Mouse (Mus musculus) midbrain, embryonic 15.5 days (tissue): ENCODE results near the gene Frmd4a. TPM values are rescaled to one million over a fixed set of nuclear protein-coding genes. Genes with fewer than 3 reads are reported as not detected.

Source experiments
- ATAC-seq: fragments of 200-750 bp; cut with Nextera tagmentation; replicated peaks from 2 replicates; pipeline ENCODE4 v1.8.0; 2017; ENCODE audit warnings: moderate TSS enrichment
- H3K27ac ChIP-seq: fragments of 300-500 bp; sonication (generic); 2 replicates; pipeline ENCODE4 v1.5.1; 2015; ENCODE audit warnings: mild to moderate bottlenecking, inconsistent platforms
- H3K27me3 ChIP-seq: fragments of 300-500 bp; sonication (generic); replicated peaks from 2 replicates; pipeline ENCODE4 v1.6.1; 2015; ENCODE audit warnings: inconsistent platforms
- H3K36me3 ChIP-seq: fragments of 300-500 bp; sonication (generic); replicated peaks from 2 replicates; pipeline ENCODE4 v1.6.1; 2015; ENCODE audit warnings: inconsistent platforms
- H3K4me1 ChIP-seq: fragments of 300-500 bp; sonication (generic); 2 replicates; pipeline ENCODE4 v1.6.1; 2015; ENCODE audit warnings: inconsistent platforms
- H3K4me2 ChIP-seq: fragments of 300-500 bp; sonication (generic); 2 replicates; pipeline ENCODE4 v1.6.1; 2015; ENCODE audit warnings: inconsistent platforms, mild to moderate bottlenecking, moderate library complexity
- H3K4me3 ChIP-seq: fragments of 300-500 bp; sonication (generic); 2 replicates; pipeline ENCODE4 v1.5.1; 2015; ENCODE audit warnings: mild to moderate bottlenecking, inconsistent platforms
- H3K9ac ChIP-seq: fragments of 300-500 bp; sonication (generic); 2 replicates; pipeline ENCODE4 v1.6.1; 2015; ENCODE audit warnings: mild to moderate bottlenecking, inconsistent platforms
- H3K9me3 ChIP-seq: fragments of 300-500 bp; sonication (generic); 2 replicates; pipeline ENCODE4 v1.6.1; 2016; ENCODE audit warnings: inconsistent platforms
- WGBS: fragments of 180-500 bp; shearing (Covaris S2); methylation state at CpG from one replicate; pipeline ENCODE4 v1.1.7; 2015; ENCODE audit warnings: mixed read lengths; 5-methylcytosine and 5-hydroxymethylcytosine counted together
- polyA plus RNA-seq: library from polyadenylated mRNA; unstranded; fragments of >200 nt; fragmentation: Nextera tagmentation; extraction: Ambion mirVana; gene quantifications from 2 replicates; pipeline ENCODE4 v1.2.1, GENCODE M21; 2015

Gene Frmd4a
- polyA plus RNA-seq, 1 experiment from 2014 or later = 62.7 TPM

DNA sequence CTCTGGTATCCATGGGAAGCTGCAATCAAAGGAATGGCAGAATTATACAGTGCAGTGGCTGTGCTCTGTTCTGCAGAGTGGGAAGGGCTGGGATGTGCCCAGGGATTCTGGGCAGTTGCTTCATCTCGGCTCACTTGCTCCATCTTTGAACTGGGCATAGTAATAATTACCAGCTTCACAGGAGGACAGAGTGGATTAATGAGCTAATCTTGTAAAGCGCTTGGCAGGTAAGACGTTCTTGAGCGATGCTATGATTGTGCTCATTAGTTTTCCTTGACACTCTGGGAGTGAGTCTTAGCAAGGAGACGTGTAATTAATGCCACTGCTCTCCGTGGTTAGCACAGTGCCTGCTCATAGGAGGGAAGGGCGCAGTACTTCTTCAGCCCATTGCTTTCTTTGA lies 54.3 kb downstream of the Frmd4a start:
- Histone ChIP-seq H3K27me3 (no peaks in the 10 kb centered on the region), H3K4me3 (no peak overlapping the region), H3K9me3 (no peaks in the 10 kb centered on the region), H3K27ac (peak overlapping the region; percentile 56), H3K4me2 (no peak overlapping the region), H3K4me1 (peaks cover 11% of the 10 kb centered on the region), H3K36me3 (no peaks in the 10 kb centered on the region), H3K9ac (no peak overlapping the region)
- 47% methylated on average over 7 of the region's 7 CpGs for WGBS
- ATAC-seq = peak; percentile 90

DNA sequence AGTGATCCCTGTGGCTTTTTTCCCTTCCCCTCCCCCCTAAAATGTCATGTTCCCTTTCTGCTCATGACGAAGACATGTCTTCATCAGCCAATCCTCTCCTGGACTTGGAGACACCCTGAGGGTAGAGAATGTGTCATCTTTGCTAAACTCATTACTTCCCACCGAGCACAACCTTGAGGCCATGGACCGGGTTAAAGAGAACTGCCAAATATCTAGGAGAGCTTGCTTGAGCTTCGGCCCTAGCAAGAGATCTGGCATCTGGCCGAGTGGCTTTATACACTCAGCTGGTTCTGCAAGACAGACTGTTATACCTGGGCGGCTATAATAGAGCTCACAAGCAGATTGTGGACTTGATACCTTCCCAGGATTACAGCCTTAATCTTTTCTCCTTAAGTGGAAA lies 66.4 kb downstream of the Frmd4a start:
- ATAC-seq = no peak
- Histone ChIP-seq H3K4me2 (no peak overlapping the region), H3K9me3 (no peaks in the 10 kb centered on the region), H3K27ac (no peak overlapping the region), H3K36me3 (no peaks in the 10 kb centered on the region), H3K4me3 (no peak overlapping the region), H3K4me1 (no peaks in the 10 kb centered on the region), H3K9ac (no peak overlapping the region), H3K27me3 (no peaks in the 10 kb centered on the region)
- WGBS = 54% methylated on average over 6 of the region's 6 CpGs

DNA sequence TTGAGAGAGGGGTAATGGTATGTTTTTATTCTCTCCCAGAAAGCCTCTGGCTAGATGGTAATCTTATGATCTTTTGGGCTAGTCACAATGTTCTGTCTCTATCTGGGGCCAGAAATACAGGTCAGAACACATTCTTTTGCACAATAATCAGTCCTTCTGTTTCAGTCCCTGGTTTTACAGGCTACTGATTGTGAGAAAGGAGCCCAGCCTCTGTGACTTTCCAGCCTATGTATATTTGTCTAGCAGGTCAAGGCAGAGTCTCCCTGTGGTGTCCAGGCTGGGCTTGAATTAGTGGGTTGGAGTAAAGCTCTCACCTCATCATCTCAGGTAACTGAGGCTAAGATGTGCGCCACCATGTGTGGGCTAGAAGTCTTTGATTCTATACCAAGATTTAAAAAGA lies 80.1 kb downstream of the Frmd4a start:
- no peak overlapping the region for H3K27ac ChIP-seq
- H3K9me3 ChIP-seq = no peaks in the 10 kb centered on the region
- WGBS = 95% methylated on average over 1 of the region's 1 CpGs
- H3K27me3 ChIP-seq = peaks cover under 1% of the 10 kb centered on the region; the same call in 1 of the 2 replicates
- ATAC-seq = no peak
- H3K9ac ChIP-seq = no peak overlapping the region
- H3K4me3 ChIP-seq = no peak overlapping the region
- H3K4me2 ChIP-seq = no peak overlapping the region
- no peaks in the 10 kb centered on the region for H3K36me3 ChIP-seq
- H3K4me1 ChIP-seq = peaks cover 34% of the 10 kb centered on the region

DNA sequence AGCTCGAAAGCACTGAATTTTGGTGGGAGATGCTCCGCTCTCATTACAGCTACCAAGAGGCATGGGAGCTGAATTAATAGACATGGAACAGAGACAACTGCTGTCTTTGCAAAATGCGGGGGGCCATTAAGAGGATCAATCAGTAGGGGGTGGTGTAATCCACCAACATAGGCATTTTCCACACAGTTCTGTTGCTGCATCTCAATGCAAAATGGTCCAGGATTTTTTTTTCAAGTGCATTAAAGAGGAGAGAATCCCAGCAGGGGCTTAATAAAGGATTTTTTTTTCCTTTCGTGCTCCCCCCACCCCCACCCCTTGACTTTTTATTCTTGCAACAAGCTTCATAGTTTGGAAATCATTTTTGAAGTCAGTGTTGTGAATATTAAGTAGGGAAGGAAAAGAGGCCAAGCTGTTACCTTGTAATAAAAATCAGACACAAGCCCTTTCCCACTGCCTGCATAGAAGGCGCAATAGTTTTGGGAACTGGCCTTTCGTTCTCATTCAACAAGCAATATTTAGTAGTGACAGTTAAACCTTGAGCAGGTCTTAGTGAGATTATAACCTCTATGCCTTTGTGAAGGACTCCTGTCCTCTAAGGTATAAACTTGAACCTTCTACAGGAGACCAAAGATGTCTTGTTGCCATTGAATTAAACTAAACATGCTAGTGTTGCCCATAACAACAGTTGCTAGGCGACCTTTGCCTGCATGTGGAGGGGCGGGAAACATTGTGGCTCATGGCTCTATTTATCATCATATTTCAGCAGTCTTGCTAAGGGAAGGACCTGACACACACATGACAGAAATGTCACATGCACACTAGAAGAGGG lies 81.6 kb downstream of the Frmd4a start:
- Histone ChIP-seq H3K27ac (peak overlapping the region; percentile 71), H3K36me3 (no peaks in the 10 kb centered on the region), H3K9me3 (no peaks in the 10 kb centered on the region), H3K4me1 (peaks cover 34% of the 10 kb centered on the region), H3K4me2 (peak overlapping the region; percentile 16; the same call in 1 of the 2 replicates), H3K9ac (no peak overlapping the region), H3K27me3 (peaks cover 6% of the 10 kb centered on the region; the same call in 1 of the 2 replicates), H3K4me3 (no peak overlapping the region)
- ATAC-seq = peak; percentile 89
- 17% methylated on average over 8 of the region's 8 CpGs for WGBS

DNA sequence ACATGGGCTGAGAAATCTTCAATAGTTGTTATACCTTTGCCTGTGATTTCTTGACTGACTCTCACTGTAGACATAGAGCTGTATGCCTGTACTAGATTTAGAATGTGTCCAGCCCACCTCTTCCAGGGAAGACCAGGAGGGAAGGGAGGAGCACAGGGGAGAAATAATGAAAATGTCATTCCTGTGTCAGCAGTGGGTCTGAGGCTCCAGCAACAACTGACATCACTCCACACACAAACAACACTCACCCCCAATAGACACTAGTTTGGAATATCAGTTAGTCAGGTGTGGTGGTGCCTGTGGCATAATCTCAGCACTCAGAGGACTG lies 82.2 kb downstream of the Frmd4a start:
- no peak overlapping the region for H3K9ac ChIP-seq
- H3K36me3 ChIP-seq = no peaks in the 10 kb centered on the region
- H3K27ac ChIP-seq = peak overlapping the region; percentile 71
- no peaks in the 10 kb centered on the region for H3K9me3 ChIP-seq
- H3K4me1 ChIP-seq = peaks cover 34% of the 10 kb centered on the region
- H3K4me3 ChIP-seq = no peak overlapping the region
- no peak; the same call in 1 of the 2 replicates for ATAC-seq
- H3K27me3 ChIP-seq = peaks cover 6% of the 10 kb centered on the region; the same call in 1 of the 2 replicates
- H3K4me2 ChIP-seq = peak overlapping the region; percentile 16; the same call in 1 of the 2 replicates

DNA sequence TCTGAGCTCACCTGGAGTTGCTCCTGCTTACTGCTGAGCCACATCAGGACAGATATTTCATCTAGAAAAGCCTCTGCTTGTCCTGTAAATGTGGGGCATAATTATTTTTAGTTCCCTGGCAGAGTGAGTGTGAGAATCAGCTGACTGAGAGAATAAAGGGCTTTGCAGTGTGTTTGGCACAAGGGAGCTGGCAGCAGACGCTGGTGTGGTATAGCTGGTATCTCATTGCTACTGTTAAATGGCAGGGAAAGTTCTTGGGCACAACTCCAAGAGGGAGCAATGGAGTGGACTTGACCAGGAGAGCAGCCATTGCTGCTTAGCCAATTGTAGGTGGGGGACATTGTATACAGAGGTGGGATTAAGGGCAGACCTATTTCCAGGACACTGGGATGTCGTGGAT lies 83.9 kb downstream of the Frmd4a start:
- Histone ChIP-seq H3K4me2 (no peak overlapping the region), H3K36me3 (no peaks in the 10 kb centered on the region), H3K27me3 (peaks cover 6% of the 10 kb centered on the region; the same call in 1 of the 2 replicates), H3K9ac (no peak overlapping the region), H3K27ac (peak overlapping the region; percentile 17; the same call in 1 of the 2 replicates), H3K9me3 (no peaks in the 10 kb centered on the region), H3K4me3 (no peak overlapping the region), H3K4me1 (peaks cover 34% of the 10 kb centered on the region)
- WGBS = 54% methylated on average over 2 of the region's 2 CpGs
- ATAC-seq = no peak

DNA sequence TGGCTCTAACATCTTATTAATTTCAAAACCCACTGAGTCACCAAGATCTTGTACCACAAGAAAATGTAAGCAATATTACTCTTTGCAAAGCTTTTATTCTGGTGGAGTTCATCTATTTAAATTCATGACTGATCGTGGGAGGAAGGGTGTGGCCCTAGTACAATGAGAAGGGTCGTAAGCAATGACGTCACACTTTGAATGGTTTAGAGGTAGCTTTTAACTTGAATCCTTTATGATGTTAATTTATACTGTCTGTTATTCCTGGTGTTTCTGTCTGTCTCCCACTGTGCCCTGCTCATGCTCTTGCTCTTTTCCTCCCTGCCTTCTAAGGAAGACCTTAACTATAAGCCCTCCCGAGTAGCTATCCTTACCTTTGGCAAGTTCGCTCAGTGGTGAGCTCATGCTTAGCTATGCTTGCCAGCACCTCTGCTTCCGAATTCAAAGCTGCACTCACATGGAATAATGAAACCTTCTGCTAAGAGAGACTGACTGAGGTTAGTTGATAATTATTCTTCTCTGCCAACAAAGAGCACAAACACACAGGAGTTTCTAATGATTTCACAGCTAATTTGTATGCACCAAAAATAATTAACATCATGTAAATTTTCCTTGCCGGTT lies 95.9 kb downstream of the Frmd4a start:
- no peak overlapping the region for H3K4me3 ChIP-seq
- no peaks in the 10 kb centered on the region for H3K9me3 ChIP-seq
- no peak; the same call in 1 of the 2 replicates for ATAC-seq
- no peaks in the 10 kb centered on the region for H3K27me3 ChIP-seq
- H3K9ac ChIP-seq = no peak overlapping the region
- peak overlapping the region; percentile 47; the same call in 1 of the 2 replicates for H3K27ac ChIP-seq
- no peak overlapping the region for H3K4me2 ChIP-seq
- H3K36me3 ChIP-seq = no peaks in the 10 kb centered on the region
- no peaks in the 10 kb centered on the region for H3K4me1 ChIP-seq
- WGBS = 49% methylated on average over 7 of the region's 7 CpGs

DNA sequence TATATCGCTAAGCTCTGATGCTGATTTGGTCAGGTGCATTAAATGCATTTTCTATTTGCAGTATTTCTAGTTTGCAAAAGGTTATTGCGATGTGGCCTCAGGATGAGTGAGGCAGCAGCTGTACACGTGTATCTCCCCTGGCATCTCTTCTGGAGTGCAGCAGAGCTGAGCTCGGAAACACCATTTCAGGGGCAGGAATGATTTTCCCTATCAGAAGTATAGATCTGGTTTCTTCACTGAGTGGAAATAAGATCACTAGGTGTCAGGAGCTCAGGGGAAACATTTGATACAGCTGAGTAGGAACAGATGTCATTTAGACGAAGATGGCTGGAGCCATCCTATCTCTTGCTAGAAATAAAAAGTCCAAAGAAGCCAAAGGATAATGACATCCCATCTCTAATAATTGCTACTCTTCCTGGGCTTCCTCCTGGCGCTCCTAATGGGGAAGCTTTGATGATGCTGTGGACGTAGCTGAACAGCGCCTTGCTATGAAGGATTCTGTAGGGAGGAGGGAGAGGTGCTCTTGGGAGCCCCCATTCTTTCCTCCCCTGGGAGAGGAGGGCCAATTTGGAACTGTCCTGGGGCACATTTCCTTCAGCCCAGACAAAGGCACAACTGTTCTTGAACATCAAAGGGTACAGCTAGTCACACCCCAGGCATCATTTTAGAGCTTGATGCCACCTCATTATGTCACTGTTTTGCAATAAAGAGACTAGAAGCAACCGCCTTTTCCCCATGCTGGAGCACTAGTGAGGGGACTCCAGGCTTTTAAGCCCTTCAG lies 102.4 kb downstream of the Frmd4a start:
- no peaks in the 10 kb centered on the region for H3K9me3 ChIP-seq
- H3K27me3 ChIP-seq = no peaks in the 10 kb centered on the region
- H3K4me2 ChIP-seq = no peak overlapping the region
- no peak overlapping the region for H3K9ac ChIP-seq
- no peaks in the 10 kb centered on the region for H3K36me3 ChIP-seq
- 45% methylated on average over 9 of the region's 9 CpGs for WGBS
- H3K4me1 ChIP-seq = peaks cover 8% of the 10 kb centered on the region
- no peak overlapping the region for H3K4me3 ChIP-seq
- ATAC-seq = peak; percentile 73
- peak overlapping the region; percentile 62 for H3K27ac ChIP-seq

DNA sequence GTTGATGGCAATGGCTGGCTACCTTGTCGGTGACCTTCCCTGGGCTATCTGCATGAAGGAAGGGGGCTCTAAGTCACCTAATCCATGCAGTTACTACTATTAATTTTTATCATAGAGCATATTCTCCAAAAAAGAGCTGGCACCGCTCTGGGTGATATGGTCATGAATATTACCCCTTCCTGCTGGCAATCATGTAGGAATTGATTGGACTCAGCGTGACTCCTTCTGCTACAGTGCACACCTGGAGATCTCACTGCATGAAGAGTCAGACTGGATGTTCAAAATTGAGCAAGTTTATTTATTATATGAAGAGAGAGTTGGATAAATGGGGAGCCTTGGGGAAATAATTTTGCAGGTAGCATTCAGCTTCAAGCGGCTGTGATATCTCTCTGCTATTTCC lies 113.7 kb downstream of the Frmd4a start:
- ATAC-seq = no peak
- Histone ChIP-seq H3K27ac (no peak overlapping the region), H3K9me3 (no peaks in the 10 kb centered on the region), H3K4me1 (no peaks in the 10 kb centered on the region), H3K9ac (no peak overlapping the region), H3K36me3 (no peaks in the 10 kb centered on the region), H3K4me2 (no peak overlapping the region), H3K27me3 (no peaks in the 10 kb centered on the region), H3K4me3 (no peak overlapping the region)
- 83% methylated on average over 4 of the region's 4 CpGs for WGBS

DNA sequence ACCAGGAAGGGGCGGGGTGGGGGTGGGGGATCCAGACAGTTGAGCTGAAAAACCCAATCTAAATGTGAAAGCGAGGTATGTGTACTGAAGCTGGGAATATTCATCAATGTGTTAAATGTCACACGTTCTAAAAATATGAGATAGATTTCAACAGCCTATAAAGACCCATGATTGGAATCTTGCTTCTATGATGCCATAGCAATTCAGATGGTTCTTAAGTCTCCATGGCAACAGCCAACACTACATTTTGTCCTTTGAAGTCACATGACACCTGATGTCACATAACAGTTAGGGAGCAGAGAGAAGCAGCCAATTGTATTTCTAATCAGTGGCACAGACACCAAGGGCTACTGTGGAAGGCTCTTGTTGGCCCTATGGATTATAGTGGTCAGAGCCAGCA lies 120.0 kb downstream of the Frmd4a start:
- no peaks in the 10 kb centered on the region for H3K9me3 ChIP-seq
- H3K4me2 ChIP-seq = no peak overlapping the region
- no peak overlapping the region for H3K27ac ChIP-seq
- H3K9ac ChIP-seq = no peak overlapping the region
- peak; percentile 68; the same call in 1 of the 2 replicates for ATAC-seq
- H3K36me3 ChIP-seq = no peaks in the 10 kb centered on the region
- 78% methylated on average over 3 of the region's 3 CpGs for WGBS
- H3K4me3 ChIP-seq = no peak overlapping the region
- H3K4me1 ChIP-seq = peaks cover 11% of the 10 kb centered on the region
- no peaks in the 10 kb centered on the region for H3K27me3 ChIP-seq

DNA sequence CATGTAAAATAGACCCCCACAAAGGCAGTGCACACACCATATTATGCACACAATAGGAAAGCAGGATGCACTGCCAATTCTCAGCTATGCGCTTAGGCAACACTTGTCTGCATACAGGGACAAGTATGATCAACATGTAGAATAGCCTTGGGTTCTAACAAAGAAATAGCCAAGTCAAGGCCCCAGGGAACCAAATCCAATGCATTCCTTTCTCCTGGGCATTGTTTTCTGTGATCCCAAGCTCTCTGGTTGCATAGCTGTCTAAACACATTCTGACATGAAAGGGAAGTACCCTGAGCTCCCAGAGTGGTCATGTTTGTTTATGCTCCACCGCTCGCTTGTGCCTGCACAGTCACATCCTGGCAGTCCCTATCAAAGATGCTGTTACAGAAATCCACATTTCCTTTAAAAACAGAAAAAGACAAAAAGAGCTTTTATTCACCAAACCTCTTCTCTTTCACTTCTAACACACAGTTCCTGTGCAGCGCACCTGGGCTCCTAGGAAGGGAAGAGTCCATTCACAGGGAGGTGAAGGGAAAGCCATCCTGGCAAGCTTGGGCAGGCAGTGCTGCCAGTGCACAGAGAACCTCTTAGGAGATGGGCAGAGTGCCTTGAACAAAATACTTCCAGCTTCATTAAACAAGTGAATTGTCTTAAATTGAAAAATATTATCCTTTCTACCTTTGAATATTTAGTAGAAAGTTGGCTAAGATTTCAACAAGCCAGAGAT lies 124.9 kb downstream of the Frmd4a start:
- 26% methylated on average over 4 of the region's 4 CpGs for whole genome bisulfite sequencing
- no peak overlapping the region for H3K9ac ChIP-seq
- H3K9me3 ChIP-seq = no peaks in the 10 kb centered on the region
- H3K4me1 ChIP-seq = peaks cover 13% of the 10 kb centered on the region
- no peaks in the 10 kb centered on the region for H3K36me3 ChIP-seq
- no peak overlapping the region for H3K4me3 ChIP-seq
- H3K27me3 ChIP-seq = no peaks in the 10 kb centered on the region
- 0 out of 2 replicates have a peak overlapping the region, but pooled peaks have one; percentile 21 for H3K27ac ChIP-seq
- 0 out of 2 replicates have a peak, but pooled peaks have one; percentile 30 for ATAC-seq
- H3K4me2 ChIP-seq = no peak overlapping the region

DNA sequence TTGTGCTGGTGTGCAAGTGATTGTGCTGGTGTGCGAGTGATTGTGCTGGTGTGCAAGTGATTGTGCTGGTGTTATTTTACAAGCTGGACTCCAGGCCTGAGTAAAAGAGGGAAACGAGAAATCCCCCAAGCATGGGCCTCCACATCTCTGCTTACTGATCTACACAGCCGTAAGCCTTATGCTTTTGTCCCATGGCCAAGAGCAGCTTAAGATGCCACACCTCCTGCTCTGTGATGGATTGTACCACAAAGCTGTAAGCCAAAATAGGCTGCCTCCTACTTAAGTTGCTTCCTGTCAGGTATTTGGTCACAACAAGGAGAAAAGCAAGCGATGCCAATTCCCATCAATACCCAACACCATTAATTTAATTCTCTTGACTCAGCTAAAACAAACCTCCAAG lies 126.9 kb downstream of the Frmd4a start:
- ATAC-seq = no peak

More for the DNA sequence above, 126.9 kb downstream of the Frmd4a start:
- Histone ChIP-seq H3K27me3 (no peaks in the 10 kb centered on the region), H3K36me3 (no peaks in the 10 kb centered on the region), H3K4me2 (no peak overlapping the region), H3K9ac (no peak overlapping the region), H3K4me1 (peaks cover 9% of the 10 kb centered on the region), H3K27ac (no peak overlapping the region), H3K4me3 (no peak overlapping the region), H3K9me3 (no peaks in the 10 kb centered on the region)
- WGBS = 64% methylated on average over 4 of the region's 4 CpGs
